Mouse (Mus musculus) lung, adult 2 months (tissue): ENCODE data around the gene Carmil2.

Experiments
- CTCF ChIP-seq: fragments of 200-500 bp; IDR thresholded peaks from 2 replicates; pipeline ENCODE4 v1.5.1; 2011; ENCODE audit warnings: mild to moderate bottlenecking, low read length, control low read depth; ENCODE audit not compliant: insufficient read depth
- POLR2A ChIP-seq: fragments of 200-500 bp; IDR thresholded peaks from 2 replicates; pipeline ENCODE4 v1.6.1; 2011; ENCODE audit warnings: low read depth, mild to moderate bottlenecking, control low read depth, low read length, borderline replicate concordance; ENCODE audit errors: extremely low read depth

- TF ChIP-seq CTCF: no peak
- no peak for TF ChIP-seq POLR2A
These were observed 6.5 kb downstream of the Carmil2 start for GRCm38 (mm10) chr8:105692449-105693182.
